Mouse (Mus musculus): Measurements from ENCODE around the gene Cdh23.

GRCm38 (mm10) chr10:60592881-60593575 lies 103.3 kb downstream of the Cdh23 start:
- no peak for TF ChIP-seq POLR2AphosphoS2 (IDR thresholded peaks at IDR 0.05; ENCODE audit: insufficient read length, low read depth)
- no peak for TF ChIP-seq MYOG (IDR thresholded peaks at IDR 0.05; ENCODE audit: control insufficient read depth in 1 of 3, insufficient read depth in 1 of 3, insufficient read length in 2 of 3, low read depth in 2 of 3)
- no peak for TF ChIP-seq POLR2A (IDR thresholded peaks at IDR 0.05; ENCODE audit: insufficient read length, low read depth)
- TF ChIP-seq E2F4 (IDR thresholded peaks at IDR 0.05; ENCODE audit: insufficient read depth) = no peak
- TF ChIP-seq TCF12 (IDR thresholded peaks at IDR 0.05; ENCODE audit: insufficient read depth, poor library complexity, severe bottlenecking) = no peak
- no peak for TF ChIP-seq SRF (IDR thresholded peaks at IDR 0.05; ENCODE audit: control insufficient read depth, insufficient read length, low read depth)

All from myocyte (in vitro differentiated cells).